Mouse (Mus musculus): ENCODE data around the gene Tcf7l1.

The Tcf7l1 gene

DNA sequence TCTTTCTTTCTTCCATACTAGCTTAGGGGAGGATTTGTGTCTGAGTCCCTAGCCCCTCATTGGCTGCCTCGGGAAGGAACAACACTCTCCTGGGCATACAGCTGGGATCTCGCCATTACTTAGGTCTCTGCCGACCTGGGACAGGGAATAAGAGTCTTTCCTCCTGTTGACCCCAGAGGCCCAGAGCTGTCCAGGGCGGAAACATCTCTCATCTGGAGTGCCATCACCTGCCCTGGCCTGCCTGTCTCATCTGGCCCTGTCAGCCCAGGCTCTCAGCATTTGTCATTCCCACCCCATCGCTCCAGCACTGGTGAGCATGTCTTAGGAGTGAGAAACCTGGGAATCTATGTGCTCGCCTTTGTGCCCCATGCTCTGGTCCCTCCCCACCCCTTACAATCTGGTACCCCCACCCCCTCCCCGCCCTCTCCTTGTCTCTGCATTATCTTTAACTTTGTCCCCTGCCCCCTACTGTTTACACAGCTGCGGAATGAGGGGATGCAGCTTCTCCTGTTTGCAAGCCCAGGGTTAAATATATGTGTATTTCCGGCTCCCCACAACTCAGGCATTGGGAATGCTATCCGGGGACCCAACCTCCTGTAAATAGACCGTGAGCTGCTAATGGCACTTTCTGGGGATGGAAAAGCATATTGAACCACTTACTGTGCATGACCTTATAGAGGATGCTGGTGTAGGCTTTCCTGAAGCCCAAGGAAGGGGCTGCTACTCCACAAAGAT, 92.3 kb downstream of the Tcf7l1 start:
- no peak for DNase-seq (ENCODE audit: low spot score)

- DNase-seq (ENCODE audit: low spot score), result no peak
These were observed 94.3 kb downstream of the Tcf7l1 start for GRCm38 (mm10) chr6:72694791-72695204.

GRCm38 (mm10) chr6:72694047-72694790, 94.8 kb downstream of the Tcf7l1 start:
- no peak for DNase-seq (ENCODE audit: low spot score)

DNA sequence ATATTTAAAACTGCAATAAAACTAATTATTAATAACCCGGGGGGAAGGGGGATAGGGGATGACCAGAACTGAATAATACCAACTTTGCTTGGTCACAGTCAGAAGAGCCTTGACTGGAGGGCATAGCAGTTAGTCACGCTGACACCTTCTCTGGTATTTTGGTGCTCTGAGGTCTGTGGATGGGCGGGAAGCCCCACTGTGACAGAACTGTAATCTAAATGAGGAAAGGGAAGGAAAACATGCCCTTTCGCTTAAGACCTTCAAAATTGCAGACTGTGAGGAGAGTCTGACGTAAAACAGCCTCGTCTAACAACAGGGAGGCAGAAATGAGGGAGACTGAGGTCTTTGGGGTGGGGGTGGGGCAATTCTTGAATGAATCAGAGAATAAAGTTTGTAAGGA, 96.6 kb downstream of the Tcf7l1 start:
- no peak for DNase-seq (ENCODE audit: low spot score)

DNA sequence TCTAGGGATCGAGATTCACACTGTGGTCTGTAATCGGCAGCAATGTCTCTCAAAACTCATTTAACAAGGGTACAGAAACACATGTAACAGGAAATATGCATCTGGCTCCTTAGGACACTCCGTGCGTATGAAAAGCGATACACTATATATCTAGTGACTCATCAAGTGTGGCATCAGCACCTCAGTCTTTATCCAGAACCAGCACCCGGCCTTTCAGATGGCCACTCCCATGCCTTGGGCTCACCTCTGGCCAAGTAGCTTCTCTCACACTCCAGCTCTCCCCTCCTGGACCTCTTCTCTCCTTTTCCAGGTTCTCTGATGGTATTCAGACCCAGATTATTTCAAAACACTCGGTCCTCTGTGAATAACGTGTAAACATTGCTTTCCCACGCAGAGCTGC, 97.5 kb downstream of the Tcf7l1 start:
- DNase-seq (ENCODE audit: low spot score), result no peak

GRCm38 (mm10) chr6:72690595-72690994, 98.5 kb downstream of the Tcf7l1 start:
- no peak for DNase-seq (ENCODE audit: low spot score)

GRCm38 (mm10) chr6:72690001-72690400, 99.1 kb downstream of the Tcf7l1 start:
- no peak for DNase-seq (ENCODE audit: low spot score)

- DNase-seq (ENCODE audit: low spot score), result no peak
These were observed 100.0 kb downstream of the Tcf7l1 start for GRCm38 (mm10) chr6:72689046-72689445.

- DNase-seq (ENCODE audit: low spot score), result no peak
These were observed 103.9 kb downstream of the Tcf7l1 start for GRCm38 (mm10) chr6:72685165-72685564.

DNA sequence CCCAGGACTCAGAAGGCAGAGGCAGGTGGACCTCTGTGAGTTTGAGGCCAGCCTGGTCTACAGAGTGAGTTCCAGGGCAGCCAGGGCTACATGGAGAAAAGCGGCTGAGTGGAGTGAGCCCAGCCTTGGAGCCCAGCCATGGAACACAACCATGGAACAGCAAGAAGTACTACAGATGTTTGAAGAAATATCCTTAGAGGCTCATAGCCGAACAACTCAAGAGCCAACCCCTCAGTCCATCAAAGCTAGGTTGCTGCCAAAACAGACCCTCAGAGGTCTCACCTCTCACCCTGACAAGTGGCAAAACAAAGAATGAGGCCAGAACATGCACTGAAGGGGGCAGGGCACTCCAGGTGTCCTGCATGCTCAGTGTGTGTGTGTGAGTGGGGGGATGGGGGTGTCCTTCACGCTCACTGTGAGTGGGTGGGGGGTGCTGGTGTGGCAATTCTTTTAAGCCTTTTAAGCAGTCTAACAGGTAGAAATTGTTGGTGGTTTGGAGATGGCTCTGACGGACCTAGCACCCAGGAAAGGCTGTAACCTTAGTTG, 104.7 kb downstream of the Tcf7l1 start:
- DNase-seq (ENCODE audit: low spot score), result no peak

- DNase-seq (ENCODE audit: low spot score), result peak; percentile 55
These were observed 106.8 kb downstream of the Tcf7l1 start for GRCm38 (mm10) chr6:72682238-72682637.

DNA sequence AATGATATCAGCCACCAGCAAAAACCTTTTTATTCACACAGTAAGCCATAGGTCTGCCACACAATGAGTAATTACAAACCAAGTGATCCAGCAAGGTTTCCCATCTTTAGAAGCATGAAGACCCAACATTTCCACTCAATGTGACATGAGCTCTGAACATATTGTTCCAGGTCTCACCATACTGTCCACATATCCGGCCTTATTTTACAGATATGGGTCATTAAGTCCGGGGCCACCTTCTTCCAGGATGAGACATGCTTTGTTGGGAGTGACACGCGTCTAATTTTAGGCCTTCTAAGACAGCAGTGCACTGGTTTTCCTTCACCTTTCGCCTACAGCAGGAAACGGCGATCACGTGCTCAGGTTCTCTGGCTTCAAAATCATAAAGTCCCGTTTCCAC, 108.1 kb downstream of the Tcf7l1 start:
- no peak for DNase-seq (ENCODE audit: low spot score)

GRCm38 (mm10) chr6:72678631-72679030, 110.4 kb downstream of the Tcf7l1 start:
- DNase-seq (ENCODE audit: low spot score), result no peak

- DNase-seq (ENCODE audit: low spot score), result peak; percentile 88
These were observed 111.4 kb downstream of the Tcf7l1 start for GRCm38 (mm10) chr6:72677510-72678220.

DNA sequence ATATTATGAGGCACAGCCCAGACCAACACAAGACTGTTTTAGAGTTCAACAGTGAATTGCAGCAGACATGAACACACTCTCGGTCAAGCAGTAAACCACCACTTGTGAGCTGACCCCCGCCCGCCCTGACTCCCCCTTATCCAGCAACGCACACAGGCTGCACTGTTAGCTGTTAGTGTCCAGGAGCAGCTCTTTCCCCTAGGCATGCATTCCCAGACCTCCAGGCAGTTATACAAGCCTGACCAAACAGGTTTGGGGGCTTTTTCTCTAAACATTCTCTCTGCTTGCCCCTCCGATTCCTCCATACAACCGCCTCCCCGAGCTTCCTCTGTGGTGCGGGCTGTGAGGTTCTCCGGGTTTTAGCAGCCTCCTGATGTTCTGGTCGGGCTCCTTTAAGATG, 112.0 kb downstream of the Tcf7l1 start:
- no peak for DNase-seq (ENCODE audit: low spot score)

GRCm38 (mm10) chr6:72676376-72676775, 112.7 kb downstream of the Tcf7l1 start:
- DNase-seq (ENCODE audit: low spot score), result no peak

DNA sequence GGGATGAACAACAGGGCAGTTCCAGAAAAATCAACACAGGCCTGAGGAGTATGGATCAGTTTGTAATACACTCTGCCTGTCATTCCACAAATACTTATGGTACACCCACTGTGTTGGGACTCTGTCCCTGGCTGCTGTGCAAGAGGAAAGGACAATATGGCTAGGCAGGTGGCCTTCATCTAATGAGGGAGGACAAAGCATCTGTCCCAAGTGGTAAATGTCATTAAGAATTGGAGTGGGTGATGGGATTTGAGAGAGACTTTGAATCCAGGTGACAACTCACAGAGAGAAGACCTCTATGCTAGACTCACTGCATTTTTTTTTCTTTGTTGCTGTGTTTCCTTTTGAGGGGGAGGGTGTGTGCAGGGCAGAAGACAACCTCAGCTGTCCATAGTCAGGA, 115.3 kb downstream of the Tcf7l1 start:
- DNase-seq (ENCODE audit: low spot score), result peak; percentile 60

DNA sequence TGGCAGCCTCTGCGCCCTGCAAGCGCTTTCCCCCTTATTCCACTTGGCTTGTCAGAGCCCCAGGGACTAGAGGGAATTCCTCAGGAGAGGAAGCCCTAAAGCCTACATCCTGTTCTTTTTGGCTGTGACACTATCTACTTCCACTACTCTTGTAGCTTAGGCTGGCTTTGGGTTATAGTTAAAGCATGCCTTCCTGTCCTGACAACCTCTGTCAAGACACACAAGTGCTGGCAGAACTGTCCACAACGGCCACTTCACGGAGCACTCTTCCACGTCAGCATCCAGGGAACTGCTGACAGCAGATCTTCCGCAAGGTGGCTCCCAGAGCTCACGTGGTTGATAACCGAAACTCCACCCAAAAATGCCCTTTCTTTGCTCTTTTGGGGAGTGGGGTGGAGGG, 117.9 kb downstream of the Tcf7l1 start:
- DNase-seq (ENCODE audit: low spot score), result no peak

DNA sequence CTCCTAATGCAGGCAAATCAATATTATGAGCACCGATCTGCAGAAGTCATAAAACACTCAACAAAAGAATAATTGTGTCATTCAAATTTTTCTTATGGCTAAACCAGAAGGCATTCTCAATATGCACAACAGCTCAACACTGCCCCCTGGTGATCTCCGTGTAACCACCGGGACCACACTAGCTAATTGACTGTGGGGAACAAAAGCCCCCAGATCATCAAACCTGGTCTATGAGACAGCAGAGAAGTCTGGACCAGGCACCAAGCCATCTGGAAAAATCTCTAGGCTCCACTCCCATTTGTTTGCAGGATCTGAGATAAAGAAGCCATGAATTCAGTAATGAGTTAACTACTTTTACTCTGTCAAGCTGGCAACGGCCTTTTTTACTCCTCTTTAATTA, 122.0 kb downstream of the Tcf7l1 start:
- DNase-seq (ENCODE audit: low spot score), result peak; percentile 74

GRCm38 (mm10) chr6:72664290-72664689, 124.8 kb downstream of the Tcf7l1 start:
- DNase-seq (ENCODE audit: low spot score), result no peak

- no peak for DNase-seq (ENCODE audit: low spot score)
These were observed 126.1 kb downstream of the Tcf7l1 start for GRCm38 (mm10) chr6:72663000-72663399.

GRCm38 (mm10) chr6:72660391-72660720, 128.7 kb downstream of the Tcf7l1 start:
- DNase-seq (ENCODE audit: low spot score), result no peak
